Mouse (Mus musculus) cerebellum, adult 2 months (tissue): ENCODE results near the gene Dand5. TPM values are rescaled to one million over a fixed set of nuclear protein-coding genes. Genes with fewer than 3 reads are reported as not detected.

Source experiments
- DNase-seq, 2 experiments: peaks; one replicate each; pipeline ENCODE4 v3.0.0; 2021
- H3K27ac ChIP-seq: fragments of 200-500 bp; 2 replicates; pipeline ENCODE4 v1.5.1; 2012; ENCODE audit warnings: low read length, control low read depth, inconsistent platforms; ENCODE audit not compliant: insufficient read depth
- H3K27me3 ChIP-seq: fragments of 200-500 bp; 2 replicates; pipeline ENCODE4 v1.6.1; 2012; ENCODE audit warnings: inconsistent platforms, mild to moderate bottlenecking, low read length, moderate library complexity; ENCODE audit not compliant: control insufficient read depth, insufficient read depth
- H3K4me1 ChIP-seq: fragments of 200-500 bp; 2 replicates; pipeline ENCODE4 v1.6.1; 2011; ENCODE audit warnings: low read length; ENCODE audit not compliant: control insufficient read depth, insufficient read depth
- H3K4me3 ChIP-seq: fragments of 200-500 bp; replicated peaks from 2 replicates; pipeline ENCODE3; 2011; ENCODE audit warnings: mild to moderate bottlenecking, low read depth, low read length, control low read depth; ENCODE audit not compliant: insufficient read depth
- CTCF ChIP-seq: fragments of 200-500 bp; IDR thresholded peaks from 2 replicates; pipeline ENCODE4 v1.5.1; 2011; ENCODE audit warnings: low read depth, mild to moderate bottlenecking, control low read depth, low read length, moderate library complexity, borderline replicate concordance; ENCODE audit not compliant: insufficient read depth
- POLR2A ChIP-seq: fragments of 200-500 bp; IDR thresholded peaks from 2 replicates; pipeline ENCODE4 v1.6.1; 2011; ENCODE audit warnings: low read length, control low read depth, borderline replicate concordance; ENCODE audit not compliant: insufficient read depth
- WGBS: fragments of 180-500 bp; shearing (Covaris S2); methylation state at CpG from one replicate; pipeline ENCODE4 v1.1.7; 2018; 5-methylcytosine and 5-hydroxymethylcytosine counted together
- polyA plus RNA-seq: library from polyadenylated mRNA; depleted of rRNA; stranded (reverse); fragments of >200 nt; gene quantifications from 2 replicates; pipeline ENCODE4 v1.2.3, GENCODE M21; 2012; rRNA removed

The Dand5 gene
- polyA plus RNA-seq, 1 experiment, result 16.2 TPM

DNA sequence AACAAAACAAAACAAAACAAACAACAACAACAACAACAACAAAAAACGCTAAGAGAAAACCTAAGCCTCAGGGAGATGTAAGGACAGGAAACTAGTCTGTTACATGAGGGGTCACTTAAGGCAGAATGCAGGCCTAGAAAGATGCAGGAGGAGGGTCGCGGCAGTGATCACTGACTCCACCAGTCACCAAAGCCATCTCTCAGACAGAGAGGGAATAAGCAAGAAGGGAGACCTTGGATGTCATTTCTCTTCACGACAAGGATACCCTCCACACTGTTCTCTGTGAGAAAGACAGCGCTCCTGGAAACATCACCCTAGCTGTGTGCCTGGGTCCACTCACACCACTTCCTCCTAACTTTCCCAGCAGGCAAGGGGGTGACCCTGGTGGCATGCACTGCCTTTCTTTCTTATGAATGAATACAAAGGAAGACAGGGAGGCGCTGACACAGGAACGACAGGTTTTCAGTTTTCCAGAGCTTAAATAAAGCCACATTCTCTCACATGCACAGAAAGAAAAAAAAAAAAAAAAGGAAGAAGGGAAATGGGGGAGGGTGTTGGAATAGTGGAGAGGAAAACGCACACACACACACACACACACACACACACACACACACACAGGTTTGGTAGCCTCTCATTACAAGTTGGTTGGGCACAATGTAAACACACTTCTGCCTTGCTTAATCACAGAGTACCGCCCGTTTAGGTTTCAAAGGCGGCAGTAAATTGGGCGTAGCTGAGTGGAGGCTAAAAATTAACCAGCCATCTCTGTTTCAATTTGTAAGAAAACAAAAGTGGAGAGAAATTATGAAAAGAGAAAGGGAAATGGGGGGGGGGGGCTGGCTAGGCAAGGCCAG, 52.3 kb downstream of the Dand5 start:
- Histone ChIP-seq H3K4me3 (peak overlapping the region; percentile 83), H3K4me1 (peaks cover 35% of the 10 kb centered on the region), H3K27ac (peak overlapping the region; percentile 97), H3K27me3 (no peaks in the 10 kb centered on the region)
- WGBS, result 7% methylated on average over 12 of the region's 12 CpGs
- TF ChIP-seq CTCF (no peak), POLR2A (0 out of 2 replicates have a peak, but pooled peaks have one; percentile 9)
- DNase-seq, result peak; percentile 52 to 59

DNA sequence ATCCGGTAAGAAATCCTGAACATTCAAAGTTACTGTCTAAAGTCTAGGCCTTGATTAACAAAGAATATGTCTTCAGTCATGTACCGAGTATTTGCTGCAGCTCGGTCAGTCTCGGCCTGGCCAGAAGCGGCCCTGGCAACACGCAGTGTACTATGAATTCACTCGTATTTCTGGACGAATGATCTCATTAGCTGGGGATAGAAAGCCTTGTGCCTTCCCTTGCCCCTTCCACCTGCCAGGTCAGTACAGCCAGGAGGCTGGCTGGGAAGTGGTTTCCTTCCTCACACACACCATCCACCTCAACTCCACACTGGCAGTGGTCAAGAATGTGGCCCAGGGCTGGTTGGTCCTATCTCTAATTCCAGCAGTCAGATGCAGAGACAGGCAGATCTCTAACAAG, 53.3 kb downstream of the Dand5 start:
- peak; percentile 96 for TF ChIP-seq POLR2A
- no peak for TF ChIP-seq CTCF
- peak overlapping the region; percentile 83 for H3K4me3 ChIP-seq
- peaks cover 40% of the 10 kb centered on the region for H3K4me1 ChIP-seq
- H3K27ac ChIP-seq, result peak overlapping the region; percentile 92
- H3K27me3 ChIP-seq, result no peaks in the 10 kb centered on the region
- peak; percentile 81 to 88 for DNase-seq
- 8% methylated on average over 8 of the region's 8 CpGs for WGBS

GRCm38 (mm10) chr8:84768343-84769095, 54.1 kb downstream of the Dand5 start:
- 8% methylated on average over 14 of the region's 14 CpGs for WGBS
- TF ChIP-seq CTCF (no peak), POLR2A (no peak)
- H3K4me1 ChIP-seq, result peaks cover 48% of the 10 kb centered on the region
- H3K27me3 ChIP-seq, result no peaks in the 10 kb centered on the region
- peak overlapping the region; percentile 92 for H3K27ac ChIP-seq
- peak overlapping the region; percentile 83 for H3K4me3 ChIP-seq
- peak; percentile 53 to 60 for DNase-seq

DNA sequence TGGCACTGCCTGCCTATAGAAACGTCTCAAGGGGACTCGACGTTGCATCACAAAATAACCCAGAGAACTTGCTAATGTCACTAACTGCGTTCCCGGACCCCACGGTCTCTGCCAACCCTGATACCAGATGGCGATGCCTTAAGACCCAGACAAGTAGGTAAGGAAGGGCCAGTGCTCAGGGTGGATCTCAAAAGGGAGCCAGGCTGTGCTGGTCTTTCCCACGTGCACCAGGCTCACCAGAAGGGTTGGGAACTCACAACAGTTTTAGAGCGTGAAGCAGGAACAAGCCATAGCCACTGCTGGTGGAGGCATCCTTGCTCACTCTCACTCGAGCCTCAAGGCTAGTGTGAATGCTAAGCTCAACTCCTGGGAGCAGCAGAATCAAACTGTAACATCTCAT, 55.4 kb downstream of the Dand5 start:
- H3K4me3 ChIP-seq, result peak overlapping the region; percentile 0
- 6% methylated on average over 10 of the region's 10 CpGs for WGBS
- peaks cover 52% of the 10 kb centered on the region for H3K4me1 ChIP-seq
- peak overlapping the region; percentile 85 for H3K27ac ChIP-seq
- peak in 1 of 2 experiments; percentile 64 for DNase-seq
- no peaks in the 10 kb centered on the region for H3K27me3 ChIP-seq
- no peak for TF ChIP-seq POLR2A
- no peak for TF ChIP-seq CTCF

- H3K27me3 ChIP-seq, result no peaks in the 10 kb centered on the region
- H3K4me3 ChIP-seq, result peak overlapping the region; percentile 16
- WGBS, result 15% methylated on average over 9 of the region's 9 CpGs
- peak in 1 of 2 experiments; percentile 62 for DNase-seq
- peak overlapping the region; percentile 85 for H3K27ac ChIP-seq
- peaks cover 58% of the 10 kb centered on the region for H3K4me1 ChIP-seq
- no peak for TF ChIP-seq CTCF
- TF ChIP-seq POLR2A, result no peak
Measured at GRCm38 (mm10) chr8:84766422-84766821, 56.2 kb downstream of the Dand5 start.

DNA sequence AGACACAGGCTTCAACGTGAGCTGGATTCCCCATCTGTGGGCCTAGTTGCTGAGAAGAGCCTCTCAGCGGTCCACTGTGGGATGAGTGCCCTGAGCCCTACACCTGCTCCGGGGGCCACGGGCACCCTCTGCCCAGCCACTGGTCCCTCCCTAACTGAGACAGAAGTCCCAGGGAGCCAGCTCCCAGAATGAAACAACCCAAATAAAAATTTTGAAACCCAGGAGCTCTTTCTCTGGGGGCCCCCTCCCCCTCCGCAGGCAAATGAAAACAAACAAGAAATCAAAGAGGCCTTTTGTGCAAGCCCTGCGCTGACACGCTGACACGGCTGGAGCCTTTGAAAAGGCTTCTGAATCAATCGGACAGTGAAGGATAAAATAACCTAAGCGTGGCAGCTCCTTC, 57.0 kb downstream of the Dand5 start:
- no peak for TF ChIP-seq POLR2A
- no peak for TF ChIP-seq CTCF
- peak overlapping the region; percentile 85 for H3K27ac ChIP-seq
- H3K4me3 ChIP-seq, result peak overlapping the region; percentile 18
- no peaks in the 10 kb centered on the region for H3K27me3 ChIP-seq
- 5% methylated on average over 10 of the region's 10 CpGs for WGBS
- peaks cover 61% of the 10 kb centered on the region for H3K4me1 ChIP-seq
- peak; percentile 54 to 66 for DNase-seq

Other genes starting within 250 kb of the Dand5 start
- gene Ier2, start 160.0 kb downstream of the Dand5 start, polyA plus RNA-seq, result 13.9 and 15.1 TPM in 2 replicates
- 144 and 148 TPM in 2 replicates for gene Trmt1, start 136.5 kb downstream of the Dand5 start, polyA plus RNA-seq
- gene Nacc1, start 135.0 kb downstream of the Dand5 start, polyA plus RNA-seq, result 91.0 and 93.9 TPM in 2 replicates
- 1.7 TPM in 2 replicates for gene Lyl1, start 121.4 kb downstream of the Dand5 start, polyA plus RNA-seq
- gene G430095P16Rik, start 99.8 kb downstream of the Dand5 start, polyA plus RNA-seq, result 0.27 and 0.33 TPM in 2 replicates
- 98.5 and 105 TPM in 2 replicates for gene Nfix, start 22.5 kb downstream of the Dand5 start, polyA plus RNA-seq
- gene Gadd45gip1, start 8.7 kb upstream of the Dand5 start, polyA plus RNA-seq, result 45.3 and 45.5 TPM in 2 replicates
- 117 and 120 TPM in 2 replicates for gene Rad23a, start 17.8 kb upstream of the Dand5 start, polyA plus RNA-seq
- gene Calr, start 24.1 kb upstream of the Dand5 start, polyA plus RNA-seq, result 343 and 394 TPM in 2 replicates
- gene Farsa, start 34.2 kb upstream of the Dand5 start, polyA plus RNA-seq, result 69.9 and 72.0 TPM in 2 replicates
- gene Syce2, start 49.3 kb upstream of the Dand5 start, polyA plus RNA-seq, result 6.0 and 7.5 TPM in 2 replicates
- gene Gcdh, start 71.1 kb upstream of the Dand5 start, polyA plus RNA-seq, result 88.2 and 95.2 TPM in 2 replicates
- 0.31 and 0.41 TPM in 2 replicates for gene Klf1, start 79.1 kb upstream of the Dand5 start, polyA plus RNA-seq
- 9.1 and 10.5 TPM in 2 replicates for gene Dnase2a, start 85.7 kb upstream of the Dand5 start, polyA plus RNA-seq
- gene Mast1, start 114.5 kb upstream of the Dand5 start, polyA plus RNA-seq, result 115 and 129 TPM in 2 replicates
- 6.8 and 7.9 TPM in 2 replicates for gene Rtbdn, start 124.2 kb upstream of the Dand5 start, polyA plus RNA-seq
- gene Gm49661, start 146.6 kb upstream of the Dand5 start, polyA plus RNA-seq, result not detected in 2 replicates
- gene Prdx2, start 146.8 kb upstream of the Dand5 start, polyA plus RNA-seq, result 345 and 351 TPM in 2 replicates
- 58.7 and 61.5 TPM in 2 replicates for gene Rnaseh2a, start 146.9 kb upstream of the Dand5 start, polyA plus RNA-seq
- 12.8 and 13.5 TPM in 2 replicates for gene Junb, start 155.9 kb upstream of the Dand5 start, polyA plus RNA-seq
- 14.1 and 14.2 TPM in 2 replicates for gene Hook2, start 167.8 kb upstream of the Dand5 start, polyA plus RNA-seq
- 0.06 and 0.07 TPM in 2 replicates for gene Best2, start 191.7 kb upstream of the Dand5 start, polyA plus RNA-seq
- gene Asna1, start 202.5 kb upstream of the Dand5 start, polyA plus RNA-seq, result 291 and 296 TPM in 2 replicates
- 138 and 150 TPM in 2 replicates for gene Trir, start 204.0 kb upstream of the Dand5 start, polyA plus RNA-seq
- 92.0 and 97.9 TPM in 2 replicates for gene Tnpo2, start 214.1 kb upstream of the Dand5 start, polyA plus RNA-seq
- gene Fbxw9, start 237.2 kb upstream of the Dand5 start, polyA plus RNA-seq, result 27.7 and 29.3 TPM in 2 replicates
- gene Gm5741, start 245.2 kb upstream of the Dand5 start, polyA plus RNA-seq, result 1.3 TPM in 1 of 2 replicates, not detected in the other
- 69.7 and 71.6 TPM in 2 replicates for gene Dhps, start 248.9 kb upstream of the Dand5 start, polyA plus RNA-seq